Mouse (Mus musculus) megakaryocyte, embryonic 14.5 days (primary cell): Measurements from ENCODE around the gene Pyroxd2.

Experiments used
- FLI1 ChIP-seq: IDR thresholded peaks from 2 replicates; pipeline ENCODE4 v1.6.1; 2012; ENCODE audit warnings: low read length, inconsistent platforms, mixed read lengths
- GATA1 ChIP-seq: IDR thresholded peaks from 3 replicates; pipeline ENCODE4 v1.6.1; 2012; ENCODE audit warnings: mixed read lengths, low read length, inconsistent platforms, borderline replicate concordance

DNA sequence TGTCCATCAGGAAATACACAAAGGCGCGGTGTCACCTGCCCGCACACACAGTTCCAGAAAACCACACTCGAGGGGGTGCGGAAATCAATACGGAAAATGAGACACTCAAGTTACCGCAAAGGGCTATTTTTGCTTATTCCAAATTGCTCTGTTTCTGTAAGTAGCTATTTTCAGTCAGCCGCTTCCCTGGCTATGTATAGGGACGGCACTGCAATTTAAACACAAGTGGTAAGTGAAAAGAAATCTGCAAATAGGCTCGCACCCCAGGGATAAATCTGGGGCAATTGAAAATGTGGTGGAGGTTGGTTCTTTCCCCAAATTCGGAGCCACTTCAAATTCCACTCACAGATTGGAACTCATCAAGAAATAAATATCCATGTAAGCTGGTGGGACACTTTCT, 63.3 kb downstream of the Pyroxd2 start:
- TF ChIP-seq FLI1 (no peak), GATA1 (no peak)
